Mouse (Mus musculus) kidney, embryonic 15.5 days (tissue): ENCODE measurements around the gene E2f3. TPM values are rescaled to one million over a fixed set of nuclear protein-coding genes. Genes with fewer than 3 reads are reported as not detected.
A peak's percentile ranks its signal among the peaks of the same experiment; 100 is the strongest.

Experiments
- ATAC-seq: fragments of 200-750 bp; cut with Nextera tagmentation; replicated peaks from 2 replicates; pipeline ENCODE4 v1.8.0; 2017; ENCODE audit warnings: moderate TSS enrichment; ENCODE audit not compliant: low FRiP score
- H3K27ac ChIP-seq: fragments of 300-500 bp; sonication (generic); 2 replicates; pipeline ENCODE4 v1.5.1; 2015; ENCODE audit warnings: mild to moderate bottlenecking, inconsistent platforms
- H3K27me3 ChIP-seq: fragments of 300-500 bp; sonication (generic); 2 replicates; pipeline ENCODE4 v1.6.1; 2015; ENCODE audit warnings: inconsistent platforms
- H3K36me3 ChIP-seq: fragments of 300-500 bp; sonication (generic); 2 replicates; pipeline ENCODE4 v1.6.1; 2015; ENCODE audit warnings: inconsistent platforms
- H3K4me1 ChIP-seq: fragments of 300-500 bp; sonication (generic); 2 replicates; pipeline ENCODE4 v1.6.1; 2015; ENCODE audit warnings: inconsistent platforms
- H3K4me2 ChIP-seq: fragments of 300-500 bp; sonication (generic); 2 replicates; pipeline ENCODE4 v1.6.1; 2015; ENCODE audit warnings: moderate library complexity, mild to moderate bottlenecking, inconsistent platforms
- H3K4me3 ChIP-seq: fragments of 300-500 bp; sonication (generic); replicated peaks from 2 replicates; pipeline ENCODE4 v1.5.1; 2015; ENCODE audit warnings: mild to moderate bottlenecking, inconsistent platforms
- H3K9ac ChIP-seq: fragments of 300-500 bp; sonication (generic); 2 replicates; pipeline ENCODE4 v1.6.1; 2015; ENCODE audit warnings: mild to moderate bottlenecking, inconsistent platforms
- H3K9me3 ChIP-seq: fragments of 300-500 bp; sonication (generic); replicated peaks from 2 replicates; pipeline ENCODE4 v1.6.1; 2016; ENCODE audit warnings: inconsistent platforms
- WGBS: fragments of 180-500 bp; shearing (Covaris S2); methylation state at CpG from one replicate; pipeline ENCODE4 v1.1.7; 2015; ENCODE audit warnings: mixed read lengths; 5-methylcytosine and 5-hydroxymethylcytosine counted together
- polyA plus RNA-seq: library from polyadenylated mRNA; unstranded; fragments of >200 nt; fragmentation: Nextera tagmentation; extraction: Ambion mirVana; gene quantifications from 2 replicates; pipeline ENCODE4 v1.2.1, GENCODE M21; 2015

E2f3 gene
- polyA plus RNA-seq, result 14.6 and 15.4 TPM in 2 replicates

DNA sequence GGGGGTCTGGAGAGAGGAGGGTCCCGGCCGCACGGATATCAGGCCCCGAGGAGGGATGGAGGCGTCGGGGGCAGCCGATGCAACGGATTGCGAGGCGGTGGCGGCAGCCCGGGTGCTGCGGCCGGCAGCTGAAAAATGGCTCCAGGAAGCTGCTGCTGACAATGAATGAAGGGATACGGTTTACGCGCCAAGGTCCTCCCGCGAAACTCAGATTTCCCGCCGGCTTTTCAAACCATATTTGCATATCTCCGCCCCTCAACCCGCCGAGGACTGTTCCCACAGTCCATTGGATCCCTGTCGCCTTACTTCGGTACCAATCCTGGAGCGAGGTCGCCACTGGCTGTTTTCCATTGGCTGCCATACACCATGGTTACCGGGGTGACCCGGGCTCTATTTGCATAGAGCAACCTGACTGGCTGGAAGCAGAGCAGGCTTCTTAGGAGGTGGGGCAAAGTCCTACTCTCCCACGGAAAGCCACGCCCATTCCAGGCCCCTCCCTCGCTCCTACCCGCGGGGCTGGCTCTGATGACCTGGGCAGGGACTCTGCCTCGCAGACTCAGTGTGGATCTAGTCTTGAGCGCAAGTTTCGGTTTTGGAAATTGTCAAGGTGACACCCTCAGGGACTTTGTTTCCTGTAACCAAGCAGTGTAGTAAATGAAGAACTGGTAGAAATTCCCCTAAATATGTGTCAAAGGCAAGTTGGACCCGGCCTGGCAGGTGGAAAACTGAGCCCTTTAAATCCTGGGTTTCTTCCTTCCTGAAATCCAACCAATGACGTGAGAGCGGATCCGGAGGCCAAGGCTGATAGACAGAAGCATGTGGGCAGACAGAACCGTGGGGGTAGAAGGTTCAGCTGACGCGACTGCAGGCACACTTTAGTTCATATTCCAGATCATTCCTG is at the start of gene E2f3:
Gene E2f3, minus strand, starts transcription at position 209 of the 901 bp plus-strand sequence.
- H3K27me3 ChIP-seq, result no peaks in the 10 kb centered on the region
- no peaks in the 10 kb centered on the region for H3K9me3 ChIP-seq
- peak within 1 kb of the TSS; percentile 98 for H3K4me3 ChIP-seq
- H3K27ac ChIP-seq, result peak within 1 kb of the TSS; percentile 97
- H3K9ac ChIP-seq, result peak within 1 kb of the TSS; percentile 98
- under 1% methylated on average over 45 of the region's 45 CpGs for WGBS
- H3K4me1 ChIP-seq, result peaks cover 24% of the 10 kb centered on the region
- peak within 1 kb of the TSS; percentile 83 for H3K4me2 ChIP-seq
- peak; percentile 98 for ATAC-seq
- H3K36me3 ChIP-seq, result no peaks in the 10 kb centered on the region

DNA sequence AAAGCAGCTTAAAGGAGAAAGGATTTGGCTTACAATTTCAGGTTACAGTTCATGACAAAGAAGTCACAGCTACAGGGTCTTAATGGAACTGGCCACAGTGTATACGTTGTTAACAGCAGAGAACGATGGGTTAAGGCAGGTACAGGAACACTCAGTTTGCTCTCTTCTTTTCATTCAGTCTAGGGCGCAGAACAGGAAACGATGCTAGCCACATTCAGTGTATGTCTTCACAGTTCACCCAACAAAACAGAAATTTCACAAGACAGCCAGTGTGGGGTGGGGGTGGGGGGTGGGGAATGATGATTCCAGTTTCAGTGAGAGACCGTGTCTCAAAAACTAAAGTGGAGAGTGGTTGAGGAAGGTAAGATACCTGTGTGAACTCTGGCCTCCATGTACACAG is 48.7 kb upstream of the E2f3 start:
- 90% methylated on average over 5 of the region's 5 CpGs for WGBS
- Histone ChIP-seq H3K4me3 (no peak overlapping the region), H3K4me2 (no peak overlapping the region), H3K9me3 (no peaks in the 10 kb centered on the region), H3K4me1 (no peaks in the 10 kb centered on the region), H3K27me3 (no peaks in the 10 kb centered on the region), H3K9ac (no peak overlapping the region), H3K36me3 (no peaks in the 10 kb centered on the region), H3K27ac (no peak overlapping the region)
- no peak for ATAC-seq

GRCm38 (mm10) chr13:30031684-30032335 is 45.9 kb upstream of the E2f3 start:
- H3K9ac ChIP-seq, result no peak overlapping the region
- H3K27ac ChIP-seq, result no peak overlapping the region
- no peaks in the 10 kb centered on the region for H3K27me3 ChIP-seq
- WGBS, result 80% methylated on average over 13 of the region's 13 CpGs
- no peaks in the 10 kb centered on the region for H3K9me3 ChIP-seq
- no peak overlapping the region for H3K4me3 ChIP-seq
- no peak overlapping the region for H3K4me2 ChIP-seq
- no peaks in the 10 kb centered on the region for H3K36me3 ChIP-seq
- no peaks in the 10 kb centered on the region for H3K4me1 ChIP-seq
- no peak for ATAC-seq

GRCm38 (mm10) chr13:30027841-30028240 is 42.0 kb upstream of the E2f3 start:
- ATAC-seq, result no peak
- Histone ChIP-seq H3K27ac (no peak overlapping the region), H3K4me1 (no peaks in the 10 kb centered on the region), H3K36me3 (no peaks in the 10 kb centered on the region), H3K9ac (no peak overlapping the region), H3K9me3 (0 out of 2 replicates have a peak, but pooled peaks cover 3% of the 10 kb centered on the region), H3K4me3 (no peak overlapping the region), H3K4me2 (no peak overlapping the region), H3K27me3 (no peaks in the 10 kb centered on the region)
- 76% methylated on average over 3 of the region's 3 CpGs for WGBS

GRCm38 (mm10) chr13:30022487-30022886 is 36.6 kb upstream of the E2f3 start:
- no peak overlapping the region for H3K4me2 ChIP-seq
- no peak overlapping the region for H3K9ac ChIP-seq
- no peaks in the 10 kb centered on the region for H3K4me1 ChIP-seq
- no peaks in the 10 kb centered on the region for H3K27me3 ChIP-seq
- no peaks in the 10 kb centered on the region for H3K36me3 ChIP-seq
- ATAC-seq, result no peak
- H3K27ac ChIP-seq, result no peak overlapping the region
- 0 out of 2 replicates have a peak, but pooled peaks cover 3% of the 10 kb centered on the region for H3K9me3 ChIP-seq
- WGBS, result 86% methylated on average over 2 of the region's 2 CpGs
- H3K4me3 ChIP-seq, result no peak overlapping the region

DNA sequence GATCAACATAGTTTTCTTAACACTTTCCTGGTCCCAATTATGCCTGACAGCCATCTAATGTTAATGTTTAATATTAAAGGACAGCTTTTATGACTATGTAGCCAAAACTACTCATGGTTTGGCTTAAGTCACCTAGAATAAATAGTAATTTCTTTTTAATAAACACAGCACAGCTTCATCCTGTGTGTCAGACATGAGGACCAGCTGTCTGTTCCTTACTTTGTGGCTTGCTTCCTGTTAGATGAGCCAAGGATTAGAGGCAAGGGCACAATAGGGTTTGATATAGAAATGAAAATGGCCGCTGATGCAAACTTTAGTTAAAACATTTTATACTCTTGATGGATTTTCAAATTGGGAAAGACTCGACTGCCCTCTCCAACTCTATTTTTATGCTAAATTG is 32.7 kb upstream of the E2f3 start:
- Histone ChIP-seq H3K27me3 (no peaks in the 10 kb centered on the region), H3K36me3 (no peaks in the 10 kb centered on the region), H3K4me3 (no peak overlapping the region), H3K27ac (no peak overlapping the region), H3K4me2 (no peak overlapping the region), H3K9ac (no peak overlapping the region), H3K9me3 (0 out of 2 replicates have a peak, but pooled peaks cover 3% of the 10 kb centered on the region), H3K4me1 (no peaks in the 10 kb centered on the region)
- ATAC-seq, result no peak
- WGBS, result 85% methylated on average over 2 of the region's 2 CpGs

DNA sequence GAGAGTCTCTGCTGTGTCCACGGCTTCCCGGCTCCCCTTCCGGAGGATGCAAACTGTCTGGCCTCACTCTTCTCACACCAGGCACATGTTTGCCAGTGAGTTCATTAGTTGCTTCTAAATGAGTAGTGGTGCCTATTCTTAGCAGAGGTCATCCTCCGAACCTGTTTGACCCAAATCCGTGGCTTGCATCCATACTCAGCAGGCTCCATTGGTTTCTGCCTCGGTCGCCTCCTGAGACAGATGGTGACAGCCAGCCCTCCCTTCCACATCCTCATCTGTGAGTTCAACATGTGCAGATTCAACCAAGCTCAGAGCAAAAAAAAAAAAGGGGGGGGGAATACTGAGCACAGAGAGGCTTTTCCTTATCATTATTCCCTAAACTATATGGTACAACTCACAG is 31.7 kb upstream of the E2f3 start:
- Histone ChIP-seq H3K9ac (no peak overlapping the region), H3K27ac (no peak overlapping the region), H3K4me1 (no peaks in the 10 kb centered on the region), H3K9me3 (no peaks in the 10 kb centered on the region), H3K36me3 (no peaks in the 10 kb centered on the region), H3K4me3 (no peak overlapping the region), H3K27me3 (no peaks in the 10 kb centered on the region), H3K4me2 (no peak overlapping the region)
- WGBS, result 87% methylated on average over 7 of the region's 7 CpGs
- ATAC-seq, result no peak

DNA sequence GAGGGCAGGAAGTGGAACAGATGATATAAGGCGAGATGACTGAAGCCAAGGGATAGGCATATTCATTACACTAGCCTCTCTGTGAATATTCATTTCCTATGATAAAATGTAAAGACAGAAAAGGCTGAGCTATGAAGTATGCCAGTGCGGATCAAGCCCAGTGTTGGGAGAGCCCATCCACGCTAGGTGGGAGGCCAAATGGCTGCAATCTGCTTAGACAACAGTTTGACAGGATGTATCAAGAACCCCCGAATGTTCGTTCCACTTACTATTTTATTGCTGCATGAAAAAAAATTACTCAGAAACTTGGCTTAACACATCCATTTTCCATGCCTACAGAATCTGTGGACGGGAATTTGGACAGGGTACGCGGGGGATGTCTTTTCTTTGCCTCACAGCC is 28.7 kb upstream of the E2f3 start:
- H3K27me3 ChIP-seq, result no peaks in the 10 kb centered on the region
- WGBS, result 82% methylated on average over 8 of the region's 8 CpGs
- H3K36me3 ChIP-seq, result no peaks in the 10 kb centered on the region
- ATAC-seq, result no peak
- H3K27ac ChIP-seq, result no peak overlapping the region
- no peak overlapping the region for H3K4me2 ChIP-seq
- H3K4me1 ChIP-seq, result no peaks in the 10 kb centered on the region
- no peaks in the 10 kb centered on the region for H3K9me3 ChIP-seq
- H3K4me3 ChIP-seq, result no peak overlapping the region
- H3K9ac ChIP-seq, result no peak overlapping the region

- WGBS, result 54% methylated on average over 6 of the region's 6 CpGs
- no peak for ATAC-seq
- H3K4me2 ChIP-seq, result no peak overlapping the region
- no peak overlapping the region for H3K4me3 ChIP-seq
- no peaks in the 10 kb centered on the region for H3K4me1 ChIP-seq
- no peaks in the 10 kb centered on the region for H3K36me3 ChIP-seq
- no peaks in the 10 kb centered on the region for H3K9me3 ChIP-seq
- no peaks in the 10 kb centered on the region for H3K27me3 ChIP-seq
- no peak overlapping the region for H3K27ac ChIP-seq
- H3K9ac ChIP-seq, result no peak overlapping the region
Observed at GRCm38 (mm10) chr13:30012226-30012625, 26.4 kb upstream of the E2f3 start.

GRCm38 (mm10) chr13:30008738-30009137 is 22.9 kb upstream of the E2f3 start:
- H3K36me3 ChIP-seq, result no peaks in the 10 kb centered on the region
- WGBS, result 80% methylated on average over 3 of the region's 3 CpGs
- no peaks in the 10 kb centered on the region for H3K9me3 ChIP-seq
- no peak overlapping the region for H3K4me3 ChIP-seq
- H3K4me1 ChIP-seq, result no peaks in the 10 kb centered on the region
- H3K27me3 ChIP-seq, result no peaks in the 10 kb centered on the region
- H3K27ac ChIP-seq, result no peak overlapping the region
- no peak for ATAC-seq
- no peak overlapping the region for H3K9ac ChIP-seq
- no peak overlapping the region for H3K4me2 ChIP-seq

- Histone ChIP-seq H3K4me3 (no peak overlapping the region), H3K27ac (no peak overlapping the region), H3K4me1 (no peaks in the 10 kb centered on the region), H3K36me3 (no peaks in the 10 kb centered on the region), H3K9ac (no peak overlapping the region), H3K27me3 (no peaks in the 10 kb centered on the region), H3K4me2 (no peak overlapping the region), H3K9me3 (no peaks in the 10 kb centered on the region)
- no peak for ATAC-seq
- 85% methylated on average over 3 of the region's 3 CpGs for WGBS
Observed at GRCm38 (mm10) chr13:30005422-30005821, 19.6 kb upstream of the E2f3 start.

- ATAC-seq, result no peak
- Histone ChIP-seq H3K4me3 (no peak overlapping the region), H3K27ac (no peak overlapping the region), H3K4me2 (no peak overlapping the region), H3K9ac (no peak overlapping the region), H3K27me3 (no peaks in the 10 kb centered on the region), H3K4me1 (no peaks in the 10 kb centered on the region), H3K9me3 (no peaks in the 10 kb centered on the region), H3K36me3 (no peaks in the 10 kb centered on the region)
- 83% methylated on average over 5 of the region's 5 CpGs for WGBS
Observed at GRCm38 (mm10) chr13:30004849-30005248, 19.0 kb upstream of the E2f3 start.
